Mouse (Mus musculus) CH12.LX (cell line): ENCODE results near the gene Got2. TPM values are rescaled to one million over a fixed set of nuclear protein-coding genes. Genes with fewer than 3 reads are reported as not detected.

Experiments
- DNase-seq: peaks from one replicate; pipeline ENCODE4 v3.0.0-alpha.2; 2013; ENCODE audit errors: extremely low read depth
- H3K27ac ChIP-seq: 2 replicates; pipeline ENCODE4 v1.5.1; 2012; ENCODE audit warnings: low read depth, mild to moderate bottlenecking, control low read depth, moderate library complexity; ENCODE audit not compliant: insufficient read depth
- H3K27me3 ChIP-seq: replicated peaks from 2 replicates; pipeline ENCODE3; 2012; ENCODE audit warnings: inconsistent platforms
- H3K36me3 ChIP-seq, 2 experiments: replicated peaks in 1 of 2; 2 replicates each; pipeline versions ENCODE3 to v1.6.1; 2012; ENCODE audit warnings: inconsistent platforms in 1 of 2, low read length in 1 of 2, mild to moderate bottlenecking in 1 of 2, mixed read lengths in 1 of 2, moderate library complexity in 1 of 2; ENCODE audit not compliant: control insufficient read depth in 1 of 2, insufficient read depth in 1 of 2
- H3K4me1 ChIP-seq, 2 experiments: 2 replicates each; pipeline ENCODE4 v1.6.1; 2012; ENCODE audit warnings: inconsistent platforms in 1 of 2, moderate library complexity in 1 of 2; ENCODE audit not compliant: insufficient read depth in 2 of 2, control insufficient read depth in 1 of 2
- H3K4me2 ChIP-seq: 2 replicates; pipeline ENCODE4 v1.6.1; 2012; ENCODE audit warnings: low read depth, mild to moderate bottlenecking, control low read depth; ENCODE audit not compliant: poor library complexity, insufficient read depth, severe bottlenecking
- H3K4me3 ChIP-seq, 3 experiments: fragments of 150-350 bp in 1 of 3; sonication (generic) in 1 of 3; replicated peaks in 1 of 3; 2 replicates each; pipeline versions ENCODE3 to v1.5.1; 2011 to 2012; ENCODE audit warnings: low read depth in 2 of 3, low read length in 2 of 3, mild to moderate bottlenecking in 2 of 3, moderate library complexity in 2 of 3, control low read depth in 1 of 3, improper control_type of control experiment in 1 of 3, inconsistent platforms in 1 of 3, mixed read lengths in 1 of 3; ENCODE audit not compliant: poor library complexity in 1 of 3
- H3K79me2 ChIP-seq: replicated peaks from 2 replicates; pipeline ENCODE4 v1.6.1; 2012; ENCODE audit warnings: mild to moderate bottlenecking, moderate library complexity; ENCODE audit not compliant: control insufficient read depth, poor library complexity, insufficient read depth, severe bottlenecking; ENCODE audit errors: extremely low read depth
- H3K9ac ChIP-seq: 2 replicates; pipeline ENCODE4 v1.6.1; 2012; ENCODE audit warnings: low read depth, mild to moderate bottlenecking, control low read depth, moderate library complexity; ENCODE audit not compliant: insufficient read depth
- H3K9me3 ChIP-seq: replicated peaks from 2 replicates; pipeline ENCODE3; 2012; ENCODE audit warnings: low read length, inconsistent platforms, mixed read lengths
- BHLHE40 ChIP-seq: IDR thresholded peaks from 2 replicates; pipeline ENCODE4 v1.6.1; 2011; ENCODE audit warnings: mild to moderate bottlenecking, low read depth, low read length, improper control_type of control experiment
- CHD1 ChIP-seq: IDR thresholded peaks from 2 replicates; pipeline ENCODE4 v1.6.1; 2012; ENCODE audit warnings: low read depth, low read length, improper control_type of control experiment, inconsistent platforms
- CHD2 ChIP-seq: IDR thresholded peaks from 2 replicates; pipeline ENCODE4 v1.6.1; 2011; ENCODE audit warnings: low read length, improper control_type of control experiment
- CTCF ChIP-seq, 2 experiments: IDR thresholded peaks in 1 of 2; conservative IDR thresholded peaks in 1 of 2; 2 replicates each; pipeline ENCODE4 v1.5.1; 2011 to 2012; ENCODE audit warnings: low read depth in 2 of 2, low read length in 2 of 2, improper control_type of control experiment in 1 of 2, inconsistent platforms in 1 of 2, mild to moderate bottlenecking in 1 of 2, moderate library complexity in 1 of 2
- E2F4 ChIP-seq: IDR thresholded peaks from 2 replicates; pipeline ENCODE4 v1.6.1; 2011; ENCODE audit warnings: low read depth, low read length, improper control_type of control experiment; ENCODE audit not compliant: insufficient replicate concordance
- ELF1 ChIP-seq: IDR thresholded peaks from 2 replicates; pipeline ENCODE4 v1.6.1; 2014; ENCODE audit warnings: low read depth, mild to moderate bottlenecking, inconsistent platforms, low read length, improper control_type of control experiment
- EP300 ChIP-seq: IDR thresholded peaks from 2 replicates; pipeline ENCODE4 v1.6.1; 2011; ENCODE audit warnings: low read length, improper control_type of control experiment
- ETS1 ChIP-seq: conservative IDR thresholded peaks from 2 replicates; pipeline ENCODE4 v1.6.1; 2012; ENCODE audit warnings: low read depth, mild to moderate bottlenecking, inconsistent platforms, low read length, improper control_type of control experiment, moderate library complexity
- GABPA ChIP-seq: IDR thresholded peaks from 2 replicates; pipeline ENCODE4 v1.6.1; 2012; ENCODE audit warnings: low read depth, low read length, improper control_type of control experiment, inconsistent platforms; ENCODE audit not compliant: insufficient replicate concordance
- HCFC1 ChIP-seq: IDR thresholded peaks from 2 replicates; pipeline ENCODE4 v1.6.1; 2012; ENCODE audit warnings: low read depth, mild to moderate bottlenecking, inconsistent platforms, low read length, improper control_type of control experiment
- IRF4 ChIP-seq: IDR thresholded peaks from 2 replicates; pipeline ENCODE4 v1.6.1; 2014; ENCODE audit warnings: low read depth, mild to moderate bottlenecking, inconsistent platforms, low read length, improper control_type of control experiment
- JUN ChIP-seq: IDR thresholded peaks from 2 replicates; pipeline ENCODE4 v1.6.1; 2011; ENCODE audit warnings: low read depth, mild to moderate bottlenecking, low read length, improper control_type of control experiment, moderate library complexity; ENCODE audit not compliant: insufficient read depth
- JUND ChIP-seq: conservative IDR thresholded peaks from 2 replicates; pipeline ENCODE4 v1.6.1; 2011; ENCODE audit warnings: low read depth, low read length, improper control_type of control experiment
- KAT2A ChIP-seq: IDR thresholded peaks from 2 replicates; pipeline ENCODE4 v1.6.1; 2012; ENCODE audit warnings: low read length, improper control_type of control experiment, inconsistent platforms; ENCODE audit not compliant: insufficient replicate concordance
- MAFK ChIP-seq: IDR thresholded peaks from 2 replicates; pipeline ENCODE4 v1.6.1; 2011; ENCODE audit warnings: low read length, improper control_type of control experiment; ENCODE audit not compliant: insufficient replicate concordance
- MAX ChIP-seq: IDR thresholded peaks from 2 replicates; pipeline ENCODE4 v1.6.1; 2011; ENCODE audit warnings: low read length, improper control_type of control experiment
- MAZ ChIP-seq: IDR thresholded peaks from 2 replicates; pipeline ENCODE4 v1.6.1; 2012; ENCODE audit warnings: low read depth, mild to moderate bottlenecking, inconsistent platforms, low read length, improper control_type of control experiment, moderate library complexity
- MEF2A ChIP-seq: IDR thresholded peaks from 2 replicates; pipeline ENCODE4 v1.6.1; 2014; ENCODE audit warnings: low read depth, mild to moderate bottlenecking, inconsistent platforms, low read length, improper control_type of control experiment, borderline replicate concordance
- MXI1 ChIP-seq: IDR thresholded peaks from 2 replicates; pipeline ENCODE4 v1.6.1; 2011; ENCODE audit warnings: mild to moderate bottlenecking, low read depth, low read length, improper control_type of control experiment
- MYC ChIP-seq: IDR thresholded peaks from 2 replicates; pipeline ENCODE4 v1.6.1; 2011; ENCODE audit warnings: low read depth, mild to moderate bottlenecking, improper control_type of control experiment, low read length
- NELFE ChIP-seq: IDR thresholded peaks from 2 replicates; pipeline ENCODE4 v1.6.1; 2011; ENCODE audit warnings: low read depth, low read length, improper control_type of control experiment
- NRF1 ChIP-seq: IDR thresholded peaks from 2 replicates; pipeline ENCODE4 v1.6.1; 2014; ENCODE audit warnings: low read depth, mild to moderate bottlenecking, inconsistent platforms, low read length, improper control_type of control experiment, moderate library complexity
- PAX5 ChIP-seq: IDR thresholded peaks from 2 replicates; pipeline ENCODE4 v1.6.1; 2012; ENCODE audit warnings: low read length, inconsistent platforms, mixed read lengths
- POLR2A ChIP-seq: IDR thresholded peaks from 2 replicates; pipeline ENCODE4 v1.6.1; 2011; ENCODE audit warnings: low read depth, mild to moderate bottlenecking, improper control_type of control experiment, low read length
- POLR2AphosphoS2 ChIP-seq: IDR thresholded peaks from 2 replicates; pipeline ENCODE4 v1.6.1; 2011; ENCODE audit warnings: low read depth, low read length, improper control_type of control experiment
- RAD21 ChIP-seq: IDR thresholded peaks from 2 replicates; pipeline ENCODE4 v1.6.1; 2011; ENCODE audit warnings: low read depth, mild to moderate bottlenecking, low read length, improper control_type of control experiment, moderate library complexity
- RCOR1 ChIP-seq: conservative IDR thresholded peaks from 2 replicates; pipeline ENCODE4 v1.6.1; 2012; ENCODE audit warnings: low read depth, mild to moderate bottlenecking, inconsistent platforms, low read length, improper control_type of control experiment
- SIN3A ChIP-seq: IDR thresholded peaks from 2 replicates; pipeline ENCODE4 v1.6.1; 2012; ENCODE audit warnings: low read length, improper control_type of control experiment, inconsistent platforms
- SMC3 ChIP-seq: IDR thresholded peaks from 2 replicates; pipeline ENCODE4 v1.6.1; 2011; ENCODE audit warnings: low read depth, low read length, improper control_type of control experiment
- TBP ChIP-seq: conservative IDR thresholded peaks from 2 replicates; pipeline ENCODE4 v1.6.1; 2011; ENCODE audit warnings: low read depth, low read length, improper control_type of control experiment
- TCF12 ChIP-seq: IDR thresholded peaks from 2 replicates; pipeline ENCODE4 v1.6.1; 2014; ENCODE audit warnings: low read depth, mild to moderate bottlenecking, inconsistent platforms, low read length, improper control_type of control experiment
- UBTF ChIP-seq: IDR thresholded peaks from 2 replicates; pipeline ENCODE4 v1.6.1; 2012; ENCODE audit warnings: low read depth, mild to moderate bottlenecking, inconsistent platforms, low read length, improper control_type of control experiment, moderate library complexity
- USF1 ChIP-seq: IDR thresholded peaks from 2 replicates; pipeline ENCODE4 v1.6.1; 2014; ENCODE audit warnings: low read depth, mild to moderate bottlenecking, inconsistent platforms, low read length, improper control_type of control experiment
- USF2 ChIP-seq: conservative IDR thresholded peaks from 2 replicates; pipeline ENCODE4 v1.6.1; 2011; ENCODE audit warnings: low read depth, low read length, improper control_type of control experiment
- ZC3H11A ChIP-seq: IDR thresholded peaks from 2 replicates; pipeline ENCODE4 v1.6.1; 2012; ENCODE audit warnings: low read depth, mild to moderate bottlenecking, inconsistent platforms, low read length, improper control_type of control experiment
- ZKSCAN1 ChIP-seq: IDR thresholded peaks from 2 replicates; pipeline ENCODE4 v1.6.1; 2012; ENCODE audit warnings: low read depth, inconsistent platforms, low read length, improper control_type of control experiment, borderline replicate concordance
- ZMIZ1 ChIP-seq: IDR thresholded peaks from 2 replicates; pipeline ENCODE4 v1.6.1; 2012; ENCODE audit warnings: low read depth, mild to moderate bottlenecking, inconsistent platforms, low read length, improper control_type of control experiment
- ZNF384 ChIP-seq: IDR thresholded peaks from 2 replicates; pipeline ENCODE4 v1.6.1; 2012; ENCODE audit warnings: low read depth, low read length, improper control_type of control experiment, inconsistent platforms
- dilution Hi-C: fragments of 300-500 bp; cut with MboI; formaldehyde crosslinking; loops from 2 replicates; pipeline ENCODE4 v1.14.3; 2020; ENCODE audit warnings: low sequenced_read_pairs; ENCODE audit not compliant: extremely low pct_unique_long_range_greater_than_20kb, extremely low pct_ligation_motif_present
- in situ Hi-C: fragments of 300-500 bp; cut with MboI; formaldehyde crosslinking; loops from 3 replicates; pipeline ENCODE4 v1.14.3; 2019; ENCODE audit warnings: low sequenced_read_pairs, low pct_ligation_motif_present, low pct_unique_long_range_greater_than_20kb, mixed read lengths
- polyA plus RNA-seq: library from polyadenylated mRNA; unstranded; fragments of >175 nt; gene quantifications from 2 replicates; pipeline ENCODE4 v1.2.1, GENCODE M21; 2012; ENCODE audit warnings: low read depth; ENCODE audit not compliant: insufficient read length
- total RNA-seq, 2 experiments: library from RNA; depleted of rRNA; stranded (reverse); fragments of 300-350 nt in 1 of 2; fragments of >200 nt in 1 of 2; gene quantifications; 2 replicates each; pipeline ENCODE4 v1.2.3; 2012 to 2014

The Got2 gene
- total and polyA plus RNA-seq, 3 experiments: 283 to 489 (median 303) TPM

DNA sequence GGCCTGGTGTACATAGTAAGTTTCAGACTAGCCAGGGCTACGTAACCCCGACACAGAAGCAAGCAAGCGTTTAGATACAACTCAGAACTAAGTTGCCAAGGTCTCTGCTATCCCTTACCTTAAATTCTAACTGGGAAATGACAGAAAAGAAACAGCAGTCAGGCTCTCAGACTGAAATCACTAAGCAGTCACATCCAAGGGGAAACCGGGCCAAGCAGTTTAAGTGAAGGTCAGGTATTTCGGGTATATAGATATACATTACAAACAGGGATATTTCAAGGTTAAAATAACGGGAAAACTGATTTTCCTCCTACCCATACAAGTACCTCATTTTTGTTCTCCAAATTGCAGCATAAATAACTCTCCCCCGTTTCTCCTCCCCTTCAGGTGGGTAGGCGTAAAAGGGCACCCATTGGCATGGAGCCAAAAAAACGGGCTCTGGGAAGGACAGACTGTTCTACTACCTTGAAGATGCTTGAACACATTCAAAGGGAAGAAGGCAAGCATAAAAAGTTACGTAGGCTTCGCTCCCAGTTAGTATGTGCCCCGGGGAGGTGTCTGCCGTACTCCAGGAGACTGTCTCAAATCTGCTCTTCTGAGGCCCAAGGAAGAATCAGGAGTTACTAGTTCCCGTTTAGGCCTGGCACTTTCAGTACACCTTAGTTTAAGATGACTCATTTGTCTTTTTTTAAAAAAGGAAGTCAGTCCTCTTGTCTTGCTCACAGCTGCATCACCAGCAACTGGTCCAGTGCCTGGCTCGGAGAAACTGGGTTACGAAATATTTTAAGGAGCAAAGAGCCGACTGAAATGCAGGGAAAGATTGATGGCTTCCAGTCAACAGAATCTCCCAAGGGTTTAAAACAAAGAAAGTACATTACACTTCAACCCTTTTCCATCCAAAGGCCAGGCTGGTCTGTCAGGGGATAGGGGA lies 1.4 kb downstream of the Got2 start:
- H3K79me2 ChIP-seq: peaks cover 57% of the 10 kb centered on the region
- in situ Hi-C loops: no loop called here

DNA sequence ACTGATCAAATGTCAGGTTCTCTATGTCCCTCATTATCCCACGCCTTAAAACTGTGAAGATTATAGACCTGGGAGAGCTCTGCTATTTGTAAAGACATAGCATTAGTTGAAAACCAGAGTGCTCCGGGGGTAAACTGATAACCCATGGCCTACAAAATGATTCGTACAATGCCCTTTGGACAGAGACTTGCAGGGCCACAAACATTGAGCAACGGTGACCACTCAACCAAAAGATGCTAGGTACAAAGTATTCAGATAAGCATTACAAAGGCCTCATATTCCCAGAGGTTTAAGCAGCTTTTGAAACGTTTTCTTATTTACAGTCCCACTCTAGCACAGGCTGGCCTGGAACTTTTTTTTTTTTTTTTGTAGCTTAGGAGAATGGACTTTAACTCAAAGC lies 2.4 kb downstream of the Got2 start:
- no peak for DNase-seq
- Histone ChIP-seq H3K9ac (peak overlapping the region; percentile 91), H3K4me2 (peak overlapping the region; percentile 99), H3K9me3 (peaks cover 2% of the 10 kb centered on the region), H3K4me1 (peaks cover 16 to 49% of the 10 kb centered on the region in 2 experiments), H3K4me3 (peak overlapping the region; percentile 21 to 100 (median 96)), H3K27me3 (no peaks in the 10 kb centered on the region), H3K27ac (no peak overlapping the region), H3K36me3 (peaks cover 0 to 17% of the 10 kb centered on the region in 2 experiments), H3K79me2 (peaks cover 66% of the 10 kb centered on the region)
- dilution Hi-C loops (no loop called here), in situ Hi-C loops (no loop called here)
- TF ChIP-seq USF1 (no peak), MAFK (no peak), RCOR1 (no peak), ZNF384 (no peak), POLR2A (no peak), SMC3 (no peak), UBTF (no peak), MYC (no peak), IRF4 (no peak), GABPA (no peak), POLR2AphosphoS2 (no peak), MAZ (no peak), CTCF (conservative IDR thresholded peaks at IDR 0.05 in 1 of 2, IDR thresholded peaks at IDR 0.05 in 1 of 2; ENCODE audit: low read depth in 2 of 2, low read length in 2 of 2) (no peak), ELF1 (no peak), SIN3A (no peak), ZKSCAN1 (no peak)

More for the DNA sequence above, 1.4 kb downstream of the Got2 start:
- Histone ChIP-seq H3K36me3 (peaks cover 0 to 12% of the 10 kb centered on the region in 2 experiments), H3K9ac (peak overlapping the region; percentile 91), H3K4me1 (peaks cover 11 to 41% of the 10 kb centered on the region in 2 experiments), H3K4me3 (peak overlapping the region; percentile 96 to 100 (median 98)), H3K27me3 (no peaks in the 10 kb centered on the region), H3K27ac (peak overlapping the region; percentile 91), H3K9me3 (peaks cover 2% of the 10 kb centered on the region), H3K4me2 (peak overlapping the region; percentile 99)
- no peak for TF ChIP-seq UBTF
- TF ChIP-seq POLR2AphosphoS2: no peak
- no peak for TF ChIP-seq USF2
- TF ChIP-seq NELFE: no peak
- TF ChIP-seq ETS1: peak; percentile 69
- TF ChIP-seq NRF1: no peak
- TF ChIP-seq JUND: peak; percentile 82
- TF ChIP-seq ZC3H11A: no peak
- peak; percentile 59; the same call in 1 of the 2 replicates for TF ChIP-seq SIN3A
- TF ChIP-seq MAZ: no peak
- TF ChIP-seq ZKSCAN1: no peak
- TF ChIP-seq TBP: peak; percentile 36; the same call in 1 of the 2 replicates
- no peak for TF ChIP-seq MXI1
- no peak for TF ChIP-seq BHLHE40
- TF ChIP-seq RAD21: no peak
- TF ChIP-seq MAX: no peak
- no peak for TF ChIP-seq ZMIZ1
- peak; percentile 18; the same call in 1 of the 2 replicates for TF ChIP-seq HCFC1
- no peak for TF ChIP-seq POLR2A
- TF ChIP-seq ZNF384: peak; percentile 59; the same call in 1 of the 2 replicates
- no peak for TF ChIP-seq ELF1
- TF ChIP-seq SMC3: no peak
- TF ChIP-seq MEF2A: peak; percentile 90
- no peak for TF ChIP-seq CHD2
- TF ChIP-seq IRF4: peak; percentile 66
- TF ChIP-seq RCOR1: 0 out of 2 replicates have a peak, but pooled peaks have one; percentile 33
- TF ChIP-seq MAFK: no peak
- TF ChIP-seq PAX5: no peak
- TF ChIP-seq EP300: peak; percentile 84
- no peak for TF ChIP-seq USF1
- TF ChIP-seq TCF12: 0 out of 2 replicates have a peak, but pooled peaks have one; percentile 30
- 0 out of 2 replicates have a peak, but pooled peaks have one; percentile 16 for TF ChIP-seq KAT2A
- no peak for TF ChIP-seq MYC
- no peak for TF ChIP-seq E2F4
- TF ChIP-seq GABPA: no peak
- TF ChIP-seq JUN: peak; percentile 89
- no peak for TF ChIP-seq CTCF (conservative IDR thresholded peaks at IDR 0.05 in 1 of 2, IDR thresholded peaks at IDR 0.05 in 1 of 2; ENCODE audit: low read depth in 2 of 2, low read length in 2 of 2)
- peak; percentile 88 for TF ChIP-seq CHD1
- dilution Hi-C loops: no loop called here
- peak; percentile 74 for DNase-seq
